Mouse (Mus musculus) embryonic fibroblast, embryonic 13.5 days (primary cell): ENCODE results near the gene Pld4. TPM values are rescaled to one million over a fixed set of nuclear protein-coding genes. Genes with fewer than 3 reads are reported as not detected.
"Not testable (repeated sequence)": the region's sequence is repeated elsewhere in the genome, so short reads cannot be mapped to it uniquely, and the experiment has no call there.

Experiments
- H3K27ac ChIP-seq: 2 replicates; pipeline ENCODE4 v1.5.1; 2012; ENCODE audit warnings: low read length, control low read depth, inconsistent platforms; ENCODE audit not compliant: insufficient read depth
- H3K4me1 ChIP-seq: 2 replicates; pipeline ENCODE4 v1.6.1; 2011; ENCODE audit warnings: low read length; ENCODE audit not compliant: control insufficient read depth, insufficient read depth
- H3K4me3 ChIP-seq: 2 replicates; pipeline ENCODE4 v1.5.1; 2011; ENCODE audit warnings: mild to moderate bottlenecking, control low read depth, low read length; ENCODE audit not compliant: insufficient read depth
- CTCF ChIP-seq: IDR thresholded peaks from 2 replicates; pipeline ENCODE4 v1.5.1; 2011; ENCODE audit warnings: mild to moderate bottlenecking, control low read depth, low read length, moderate library complexity, borderline replicate concordance; ENCODE audit not compliant: insufficient read depth
- POLR2A ChIP-seq: IDR thresholded peaks from 2 replicates; pipeline ENCODE4 v1.6.1; 2011; ENCODE audit warnings: low read depth, mild to moderate bottlenecking, control low read depth, low read length, moderate library complexity
- polyA plus RNA-seq: library from polyadenylated mRNA; stranded (reverse); fragments of >200 nt; gene quantifications from 2 replicates; pipeline ENCODE4 v1.2.4, GENCODE M21; 2011; ENCODE audit warnings: low read depth; ENCODE audit not compliant: missing spikeins, insufficient read length

Gene Pld4
- polyA plus RNA-seq, 1 experiment, result 4.2 TPM

GRCm38 (mm10) chr12:112808587-112809364, 48.3 kb downstream of the Pld4 start, which contains the start of gene Clba1:
Gene Clba1 (plus strand): TSS chr12:112808937.
- H3K27ac ChIP-seq, result peak within 1 kb of the TSS; percentile 51
- peaks cover 2% of the 10 kb centered on the region; the same call in 1 of the 2 replicates for H3K4me1 ChIP-seq
- TF ChIP-seq CTCF (peak; percentile 18; the same call in 1 of the 2 replicates), POLR2A (peak; percentile 95)
- peak within 1 kb of the TSS; percentile 57 for H3K4me3 ChIP-seq

GRCm38 (mm10) chr12:112809641-112810040, 49.2 kb downstream of the Pld4 start:
- H3K4me1 ChIP-seq, result peaks cover 2% of the 10 kb centered on the region; the same call in 1 of the 2 replicates
- TF ChIP-seq CTCF (no peak), POLR2A (no peak)

GRCm38 (mm10) chr12:112810092-112810885, 49.8 kb downstream of the Pld4 start:
- Histone ChIP-seq H3K4me1 (peaks cover 2% of the 10 kb centered on the region; the same call in 1 of the 2 replicates), H3K4me3 (peak overlapping the region; percentile 57), H3K27ac (no peak overlapping the region)
- no peak for TF ChIP-seq POLR2A
- no peak for TF ChIP-seq CTCF

More at GRCm38 (mm10) chr12:112809641-112810040, 49.2 kb downstream of the Pld4 start:
- Histone ChIP-seq H3K4me3 (peak overlapping the region; percentile 57), H3K27ac (peak overlapping the region; percentile 51)

DNA sequence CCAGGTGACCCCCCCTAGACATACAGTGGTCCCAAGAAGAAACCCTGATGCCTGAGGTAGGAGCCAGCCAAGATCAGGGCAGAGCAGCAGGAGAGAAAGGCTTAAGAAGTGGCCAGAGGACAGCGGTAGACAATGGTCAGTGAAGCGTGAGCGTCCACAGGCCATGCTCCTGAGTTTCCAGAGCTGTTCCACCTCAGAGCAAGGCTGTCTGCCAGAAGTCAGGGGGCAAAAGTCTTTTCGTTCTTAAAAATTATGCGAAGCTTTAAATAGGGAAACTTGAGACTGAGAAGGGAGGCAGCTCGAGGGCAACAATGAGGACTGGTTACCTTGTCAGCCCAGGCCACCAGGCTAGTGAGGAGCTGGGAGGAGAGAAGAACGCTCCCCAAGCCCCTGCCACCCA, 52.9 kb downstream of the Pld4 start:
- Histone ChIP-seq H3K4me1 (peaks cover 1% of the 10 kb centered on the region; the same call in 1 of the 2 replicates), H3K27ac (no peak overlapping the region), H3K4me3 (no peak overlapping the region)
- no peak for TF ChIP-seq POLR2A
- no peak for TF ChIP-seq CTCF

DNA sequence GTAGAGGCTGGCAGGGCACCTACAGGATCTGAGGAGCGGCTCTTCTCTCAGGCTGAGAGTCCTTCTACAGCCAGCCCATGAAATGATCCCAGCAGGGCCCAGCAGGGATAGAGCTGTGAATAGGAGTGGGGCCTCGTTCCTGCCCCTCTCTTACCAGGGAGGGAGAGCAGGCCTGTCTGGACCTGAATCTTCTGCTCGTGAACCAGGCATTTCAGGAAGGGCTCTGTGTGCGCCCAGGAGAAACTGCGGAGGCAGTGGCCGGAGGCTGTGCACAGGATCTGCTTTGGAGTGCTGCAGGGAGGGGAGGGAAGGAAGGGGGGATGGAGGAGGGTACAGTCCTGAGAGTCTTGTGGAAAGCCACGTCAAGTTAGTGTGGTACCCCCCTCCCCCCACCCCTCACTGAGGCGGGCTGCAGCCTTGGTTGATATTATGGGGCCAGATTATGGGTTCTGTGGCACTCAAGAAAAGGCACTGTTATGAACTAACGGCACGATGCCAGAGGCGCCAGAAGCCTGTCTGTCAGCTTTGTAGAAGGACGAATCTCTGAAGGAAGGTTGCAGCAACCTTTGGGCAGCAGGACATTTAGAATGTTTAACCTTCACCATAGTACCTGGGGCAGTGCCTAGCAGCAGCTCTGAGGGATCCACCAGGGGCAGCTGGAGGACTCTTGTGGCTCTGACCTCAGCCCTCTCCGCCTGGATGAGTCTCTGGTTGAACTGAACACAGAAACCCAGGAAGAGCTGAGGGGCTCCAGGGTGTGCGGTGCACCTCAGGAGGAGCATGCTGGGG, 54.4 kb downstream of the Pld4 start:
- Histone ChIP-seq H3K4me1 (no peaks in the 10 kb centered on the region; the same call in 1 of the 2 replicates), H3K27ac (no peak overlapping the region), H3K4me3 (no peak overlapping the region)
- TF ChIP-seq CTCF, result no peak
- no peak for TF ChIP-seq POLR2A

DNA sequence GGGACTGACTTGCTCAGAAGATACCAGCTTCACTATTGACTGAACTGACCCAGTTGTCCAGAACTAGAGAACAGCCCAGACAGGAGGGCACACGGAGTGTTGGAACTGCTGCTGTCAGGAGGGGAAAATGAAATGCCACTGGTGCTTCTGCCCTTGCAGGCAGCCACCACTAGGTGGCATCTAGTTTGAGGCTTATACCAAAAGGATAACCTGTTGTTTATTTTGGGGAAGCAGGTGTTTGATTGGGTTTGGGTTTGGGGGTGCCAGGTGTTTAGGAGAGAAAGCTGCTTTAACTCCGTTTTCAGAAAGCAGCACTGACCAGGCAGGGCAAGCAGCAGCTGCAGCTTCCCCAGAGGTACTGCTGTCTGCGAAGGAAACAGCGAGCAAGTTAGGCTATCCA, 55.8 kb downstream of the Pld4 start:
- Histone ChIP-seq H3K27ac (no peak overlapping the region), H3K4me3 (no peak overlapping the region), H3K4me1 (no peaks in the 10 kb centered on the region)
- TF ChIP-seq CTCF (peak; percentile 52; the same call in 1 of the 2 replicates), POLR2A (no peak)

- not testable (repeated sequence) for H3K27ac ChIP-seq, H3K4me1 ChIP-seq, H3K4me3 ChIP-seq
These were observed 56.4 kb downstream of the Pld4 start for GRCm38 (mm10) chr12:112816866-112817265.

Other genes starting within 250 kb of the Pld4 start
- 0.77 and 1.0 TPM in 2 replicates for gene Tmem179, start 243.9 kb upstream of the Pld4 start, polyA plus RNA-seq
- gene Inf2, start 171.9 kb upstream of the Pld4 start, polyA plus RNA-seq, result 67.6 and 103 TPM in 2 replicates
- gene Adssl1, start 140.6 kb upstream of the Pld4 start, polyA plus RNA-seq, result 2.2 and 4.8 TPM in 2 replicates
- 89.1 and 93.5 TPM in 2 replicates for gene Siva1, start 116.0 kb upstream of the Pld4 start, polyA plus RNA-seq
- 227 and 248 TPM in 2 replicates for gene Akt1, start 85.8 kb upstream of the Pld4 start, polyA plus RNA-seq
- 1.2 and 1.6 TPM in 2 replicates for gene Zbtb42, start 81.8 kb upstream of the Pld4 start, polyA plus RNA-seq
- 55.0 and 66.1 TPM in 2 replicates for gene Cep170b, start 40.2 kb upstream of the Pld4 start, polyA plus RNA-seq
- 170 and 211 TPM in 2 replicates for gene Ahnak2, start 42.0 kb downstream of the Pld4 start, polyA plus RNA-seq
- gene Clba1, start 48.3 kb downstream of the Pld4 start, polyA plus RNA-seq, result 13.0 and 18.5 TPM in 2 replicates
- gene Cdca4, start 68.8 kb downstream of the Pld4 start, polyA plus RNA-seq, result 44.1 and 53.6 TPM in 2 replicates
- not detected in 2 replicates for gene Gpr132, start 107.6 kb downstream of the Pld4 start, polyA plus RNA-seq
- gene Jag2, start 169.1 kb downstream of the Pld4 start, polyA plus RNA-seq, result 0.25 TPM in 1 of 2 replicates, not detected in the other
- 6.4 and 8.4 TPM in 2 replicates for gene Nudt14, start 181.5 kb downstream of the Pld4 start, polyA plus RNA-seq
- 7.9 and 9.0 TPM in 2 replicates for gene Btbd6, start 215.8 kb downstream of the Pld4 start, polyA plus RNA-seq
- gene Brf1, start 240.0 kb downstream of the Pld4 start, polyA plus RNA-seq, result 25.3 and 37.2 TPM in 2 replicates